Mouse (Mus musculus) ovary, adult 18-20 months (tissue): ENCODE results near the gene Nnat.
"Not testable (repeated sequence)": the region's sequence is repeated elsewhere in the genome, so short reads cannot be mapped to it uniquely, and the experiment has no call there.

ENCODE experiments used
- DNase-seq: peaks from one replicate; pipeline ENCODE4 v3.0.0; 2022; ENCODE audit warnings: low spot score, mixed read lengths

The Nnat gene

GRCm38 (mm10) chr2:157552158-157552886 is 7.6 kb upstream of the Nnat start:
- no peak for DNase-seq

- DNase-seq: no peak
Observed at GRCm38 (mm10) chr2:157556074-157556698, 3.7 kb upstream of the Nnat start.

GRCm38 (mm10) chr2:157558051-157558450 is 1.8 kb upstream of the Nnat start:
- no peak for DNase-seq

GRCm38 (mm10) chr2:157558520-157558919 is 1.4 kb upstream of the Nnat start:
- DNase-seq: no peak

GRCm38 (mm10) chr2:157559440-157559839 is 438 bp upstream of the Nnat start:
- DNase-seq: no peak

- no peak for DNase-seq
Observed at GRCm38 (mm10) chr2:157560302-157560701, 424 bp downstream of the Nnat start.

- peak; percentile 83 for DNase-seq
Observed at GRCm38 (mm10) chr2:157561165-157561836, 1.4 kb downstream of the Nnat start.

GRCm38 (mm10) chr2:157563031-157563430 is 3.2 kb downstream of the Nnat start:
- no peak for DNase-seq

- no peak for DNase-seq
Observed at GRCm38 (mm10) chr2:157564723-157565122, 4.8 kb downstream of the Nnat start.

- no peak for DNase-seq
Observed at GRCm38 (mm10) chr2:157565446-157565845, 5.6 kb downstream of the Nnat start.

GRCm38 (mm10) chr2:157565898-157566259 is 6.0 kb downstream of the Nnat start:
- DNase-seq: no peak

- peak; percentile 66 for DNase-seq
Observed at GRCm38 (mm10) chr2:157566260-157566952, 6.5 kb downstream of the Nnat start.

- no peak for DNase-seq
Observed at GRCm38 (mm10) chr2:157567235-157567961, 7.5 kb downstream of the Nnat start.

GRCm38 (mm10) chr2:157568881-157569280 is 9.0 kb downstream of the Nnat start:
- no peak for DNase-seq

- no peak for DNase-seq
Observed at GRCm38 (mm10) chr2:157569796-157570485, 10.1 kb downstream of the Nnat start.

- no peak for DNase-seq
Observed at GRCm38 (mm10) chr2:157571224-157571832, 11.4 kb downstream of the Nnat start, which contains the start of gene Blcap. TSS of gene Blcap (minus strand) at chr2:157571274.

GRCm38 (mm10) chr2:157572786-157573185 is 12.9 kb downstream of the Nnat start:
- no peak for DNase-seq

- DNase-seq: not testable (repeated sequence)
Observed at GRCm38 (mm10) chr2:157585351-157585750, 25.5 kb downstream of the Nnat start.

GRCm38 (mm10) chr2:157596876-157597566 is 37.1 kb downstream of the Nnat start:
- DNase-seq: no peak

GRCm38 (mm10) chr2:157601435-157601839 is 41.6 kb downstream of the Nnat start:
- peak; percentile 49 for DNase-seq
